Mouse (Mus musculus) kidney, postnatal 0 days (tissue): ENCODE data around the gene Marc1. TPM values are rescaled to one million over a fixed set of nuclear protein-coding genes. Genes with fewer than 3 reads are reported as not detected.

Experiments used
- ATAC-seq: fragments of 200-750 bp; cut with Nextera tagmentation; replicated peaks from 2 replicates; pipeline ENCODE4 v1.8.0; 2017; ENCODE audit warnings: low read depth, moderate number of reproducible peaks, moderate TSS enrichment, moderate library complexity; ENCODE audit not compliant: low FRiP score
- DNase-seq: peaks from one replicate; pipeline ENCODE4 v3.0.0-alpha.2; 2016; ENCODE audit warnings: low spot score
- H3K27ac ChIP-seq: fragments of 300-500 bp; sonication (generic); 2 replicates; pipeline ENCODE4 v1.5.1; 2014; ENCODE audit warnings: mild to moderate bottlenecking
- H3K27me3 ChIP-seq: fragments of 300-500 bp; sonication (generic); 2 replicates; pipeline ENCODE4 v1.6.1; 2014; ENCODE audit warnings: low read length, mixed read lengths; ENCODE audit not compliant: insufficient read depth
- H3K36me3 ChIP-seq: fragments of 300-500 bp; sonication (generic); 2 replicates; pipeline ENCODE4 v1.6.1; 2014; ENCODE audit warnings: low read length, mixed read lengths; ENCODE audit not compliant: insufficient read depth
- H3K4me1 ChIP-seq: fragments of 300-500 bp; sonication (generic); replicated peaks from 2 replicates; pipeline ENCODE4 v1.6.1; 2014; ENCODE audit warnings: antibody characterized with exemption, low read length, mixed read lengths; ENCODE audit not compliant: insufficient read depth
- H3K4me2 ChIP-seq: fragments of 300-500 bp; sonication (generic); 2 replicates; pipeline ENCODE4 v1.6.1; 2014; ENCODE audit warnings: mild to moderate bottlenecking, low read length, moderate library complexity, mixed read lengths
- H3K4me3 ChIP-seq: fragments of 300-500 bp; sonication (generic); replicated peaks from 2 replicates; pipeline ENCODE4 v1.5.1; 2014; ENCODE audit warnings: low read depth, low read length
- H3K9ac ChIP-seq: fragments of 300-500 bp; sonication (generic); 2 replicates; pipeline ENCODE4 v1.6.1; 2014; ENCODE audit warnings: low read depth, low read length
- H3K9me3 ChIP-seq: fragments of 300-500 bp; sonication (generic); replicated peaks from 2 replicates; pipeline ENCODE4 v1.6.1; 2016; ENCODE audit warnings: low read length, inconsistent platforms, mixed read lengths
- CTCF ChIP-seq: IDR thresholded peaks from 2 replicates; pipeline ENCODE4 v1.5.1; 2016; ENCODE audit warnings: antibody characterized with exemption, low read depth, mild to moderate bottlenecking, moderate library complexity
- WGBS: fragments of 180-500 bp; shearing (Covaris S2); extraction: QIAGEN DNeasy Blood & Tissue Kit; methylation state at CpG from one replicate; pipeline ENCODE4 v1.1.7; 2014; 5-methylcytosine and 5-hydroxymethylcytosine counted together
- polyA plus RNA-seq: library from polyadenylated mRNA; unstranded; fragments of >200 nt; fragmentation: Nextera tagmentation; extraction: Ambion mirVana; gene quantifications from 2 replicates; pipeline ENCODE4 v1.2.1, GENCODE M21; 2015

Marc1 gene
- polyA plus RNA-seq, 1 experiment from 2014 or later: 0.29 TPM

DNA sequence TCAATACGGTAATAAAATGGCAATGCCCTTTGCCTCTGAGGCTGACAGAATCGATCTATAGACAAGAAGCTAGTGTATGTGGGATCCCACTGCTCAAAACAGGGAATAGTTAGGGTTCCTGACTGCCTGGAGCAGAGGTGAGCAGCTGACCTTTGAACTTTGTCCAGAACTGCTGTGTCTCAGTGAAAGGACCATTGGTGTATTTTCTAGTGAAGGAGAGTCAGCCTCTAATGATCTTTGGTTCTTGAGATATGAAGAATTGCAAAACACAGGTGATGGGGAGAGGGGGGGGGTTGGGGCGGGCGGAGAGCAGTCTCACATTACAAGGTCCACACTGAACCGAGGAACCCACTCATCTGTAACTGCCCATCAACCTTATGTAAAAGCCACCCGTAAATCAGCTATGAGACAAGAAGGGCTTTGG is 1.5 kb downstream of the Marc1 start:
- peaks cover 11% of the 10 kb centered on the region for H3K4me1 ChIP-seq
- H3K27me3 ChIP-seq: no peaks in the 10 kb centered on the region
- ATAC-seq (no peak), DNase-seq (no peak)
- WGBS: 34% methylated on average over 6 of the region's 6 CpGs
- H3K9ac ChIP-seq: no peak overlapping the region
- peaks cover 8% of the 10 kb centered on the region; the same call in 1 of the 2 replicates for H3K36me3 ChIP-seq
- no peak for TF ChIP-seq CTCF
- H3K27ac ChIP-seq: no peak overlapping the region
- no peak overlapping the region for H3K4me3 ChIP-seq
- H3K4me2 ChIP-seq: no peak overlapping the region
- H3K9me3 ChIP-seq: no peaks in the 10 kb centered on the region

DNA sequence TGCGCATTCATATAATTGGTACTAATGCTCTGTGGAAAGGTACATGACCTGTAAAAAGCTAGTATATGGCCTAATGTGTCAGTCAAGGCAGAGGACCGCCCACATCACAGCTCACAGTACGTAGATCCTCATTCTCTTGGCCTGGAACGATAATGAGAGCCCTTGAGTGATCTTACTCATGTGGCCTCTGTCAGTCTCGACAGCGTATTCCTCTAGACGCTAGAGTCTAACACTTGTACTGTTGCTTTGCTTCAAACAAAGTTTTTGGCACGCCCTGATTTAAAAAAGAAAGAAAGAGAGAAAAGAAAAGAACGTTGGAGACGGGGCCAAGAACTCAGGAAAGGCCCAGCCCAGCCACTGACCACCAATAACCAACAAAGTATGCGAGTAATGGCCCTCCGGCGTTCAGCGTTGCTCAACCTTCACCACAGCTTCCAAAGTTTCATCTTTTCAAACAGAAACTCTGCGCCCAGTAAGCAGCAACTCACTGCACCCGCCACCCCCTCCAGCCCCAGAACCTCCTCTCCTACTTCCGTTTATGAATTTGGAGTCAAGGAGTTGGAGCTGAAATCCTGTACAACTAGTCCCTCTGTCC is 2.6 kb downstream of the Marc1 start:
- no peak overlapping the region for H3K4me2 ChIP-seq
- 88% methylated on average over 17 of the region's 17 CpGs for WGBS
- no peaks in the 10 kb centered on the region for H3K27me3 ChIP-seq
- peaks cover 11% of the 10 kb centered on the region for H3K4me1 ChIP-seq
- ATAC-seq (no peak), DNase-seq (no peak)
- no peak for TF ChIP-seq CTCF
- no peak overlapping the region for H3K4me3 ChIP-seq
- H3K9ac ChIP-seq: no peak overlapping the region
- H3K36me3 ChIP-seq: peaks cover 6% of the 10 kb centered on the region; the same call in 1 of the 2 replicates
- no peak overlapping the region for H3K27ac ChIP-seq
- no peaks in the 10 kb centered on the region for H3K9me3 ChIP-seq

DNA sequence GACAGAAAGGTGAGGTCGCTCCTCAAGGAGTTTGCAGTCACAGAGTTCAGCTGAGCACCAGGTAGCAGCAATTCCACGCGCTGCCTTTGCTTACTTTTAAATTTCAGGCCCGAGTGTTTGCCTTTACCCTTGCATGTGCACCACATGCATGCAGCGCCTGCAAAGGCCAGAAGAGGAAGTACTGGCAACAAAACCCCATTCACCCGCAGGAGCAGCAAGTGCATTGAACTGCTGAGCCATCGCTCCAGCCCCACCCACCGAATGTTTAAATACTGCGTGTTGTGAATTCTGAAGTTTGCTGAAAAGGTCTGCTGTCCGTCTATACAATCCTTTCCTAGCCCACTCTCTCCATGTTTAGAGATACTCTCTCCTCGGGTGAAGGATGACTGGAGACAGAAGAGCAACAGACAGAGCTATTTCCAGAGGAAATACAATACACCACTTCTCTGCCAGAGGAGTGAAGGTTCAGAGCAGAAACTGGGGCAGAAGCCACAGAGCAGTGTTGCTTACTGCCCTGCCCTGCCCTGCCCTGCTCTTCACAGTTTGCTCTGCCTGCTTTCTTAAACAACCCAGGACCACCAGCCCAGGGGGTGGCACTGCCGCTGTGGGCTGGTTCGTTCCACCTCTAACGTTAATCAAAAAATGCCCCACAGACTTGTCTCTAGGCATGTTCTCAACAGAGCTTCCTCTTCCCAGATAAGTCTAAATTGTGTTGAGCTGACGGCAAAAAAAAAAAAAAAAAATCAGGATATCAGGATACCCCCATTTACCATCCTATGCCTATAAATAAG is 3.3 kb downstream of the Marc1 start:
- ATAC-seq: no peak
- Histone ChIP-seq H3K27me3 (no peaks in the 10 kb centered on the region), H3K4me3 (no peak overlapping the region), H3K4me1 (peaks cover 11% of the 10 kb centered on the region), H3K27ac (no peak overlapping the region), H3K9me3 (no peaks in the 10 kb centered on the region), H3K36me3 (peaks cover 4% of the 10 kb centered on the region; the same call in 1 of the 2 replicates), H3K9ac (no peak overlapping the region), H3K4me2 (no peak overlapping the region)
- DNase-seq: no peak
- no peak for TF ChIP-seq CTCF
- WGBS: 64% methylated on average over 15 of the region's 15 CpGs

DNA sequence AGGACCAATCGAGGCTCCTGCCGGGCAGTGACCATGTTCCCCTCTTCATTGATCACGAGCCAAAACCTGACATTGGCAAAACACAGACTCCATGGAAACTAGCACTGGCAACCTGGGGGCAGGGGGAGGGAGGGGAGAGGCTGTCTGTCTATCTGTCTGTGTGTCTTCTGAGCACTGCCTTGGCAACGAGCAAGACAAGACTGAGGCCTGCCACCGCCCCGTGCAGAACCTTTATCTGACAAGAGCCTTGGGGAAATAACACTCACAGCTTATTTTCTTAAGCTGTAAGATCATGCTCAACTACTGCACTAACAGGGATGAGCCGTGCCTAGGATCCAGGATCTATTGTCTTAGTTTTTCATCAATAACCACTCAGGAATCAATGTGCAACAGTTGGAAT is 4.0 kb downstream of the Marc1 start:
- H3K27ac ChIP-seq: no peak overlapping the region
- no peaks in the 10 kb centered on the region for H3K36me3 ChIP-seq
- H3K4me3 ChIP-seq: no peak overlapping the region
- ATAC-seq (no peak), DNase-seq (no peak)
- no peak overlapping the region for H3K4me2 ChIP-seq
- no peaks in the 10 kb centered on the region for H3K27me3 ChIP-seq
- no peak for TF ChIP-seq CTCF
- H3K9ac ChIP-seq: no peak overlapping the region
- WGBS: 86% methylated on average over 7 of the region's 7 CpGs
- peaks cover 11% of the 10 kb centered on the region for H3K4me1 ChIP-seq
- no peaks in the 10 kb centered on the region for H3K9me3 ChIP-seq

DNA sequence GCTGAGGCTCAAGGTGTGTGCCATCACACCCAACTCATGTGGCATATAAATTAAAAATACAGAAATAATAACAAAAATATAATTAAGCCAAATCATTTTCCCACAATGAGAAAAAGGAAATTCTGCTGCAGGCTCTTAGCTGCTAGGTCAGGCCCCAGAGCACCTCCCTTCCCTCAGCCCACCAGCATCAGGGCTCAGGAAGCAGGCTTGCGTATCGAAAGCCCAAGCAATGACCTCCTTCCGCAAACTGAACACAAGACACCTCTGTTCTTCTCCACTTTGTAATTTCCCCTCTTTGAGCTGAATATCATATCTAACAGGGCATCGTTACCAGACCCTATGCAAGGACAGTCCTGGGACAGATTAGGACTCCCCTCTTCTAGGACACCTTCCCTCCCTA is 5.4 kb downstream of the Marc1 start:
- WGBS: 81% methylated on average over 4 of the region's 4 CpGs
- DNase-seq: no peak

DNA sequence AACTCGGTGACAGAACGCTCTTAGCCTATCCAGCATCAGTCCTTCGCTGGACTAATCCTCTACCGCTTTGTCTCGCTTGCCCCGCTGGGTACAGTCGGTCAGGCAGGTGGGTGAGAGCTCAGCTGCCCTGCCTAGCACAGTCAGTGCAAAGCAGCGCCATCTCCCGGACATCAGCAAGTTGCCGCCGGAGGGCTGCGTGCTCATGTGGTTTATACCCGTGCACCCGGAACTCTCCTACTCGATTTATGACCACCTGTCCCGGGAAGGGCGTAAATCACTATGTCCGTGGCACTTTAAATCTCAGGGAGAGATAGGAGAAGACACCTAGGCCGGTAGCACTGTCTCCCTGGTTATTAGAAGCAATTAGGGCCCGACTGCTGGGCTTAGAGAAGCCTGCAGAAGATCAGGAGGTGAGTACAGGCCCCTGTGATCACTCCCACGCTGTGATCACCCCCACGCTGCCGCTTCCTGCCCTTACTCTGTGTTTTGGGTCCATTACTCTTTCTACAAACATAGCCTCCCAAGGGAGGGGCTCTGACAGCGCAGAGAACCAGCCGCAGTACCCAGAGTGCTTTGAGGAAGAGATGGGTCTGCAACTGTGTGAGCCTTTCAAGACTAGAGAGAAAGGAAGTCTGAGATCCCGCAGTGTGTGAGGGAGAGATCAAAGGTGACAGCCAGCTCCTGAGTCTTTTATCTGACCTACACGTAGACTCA is 17.8 kb downstream of the Marc1 start:
- Histone ChIP-seq H3K9me3 (no peaks in the 10 kb centered on the region), H3K36me3 (no peaks in the 10 kb centered on the region), H3K4me1 (no peaks in the 10 kb centered on the region), H3K4me2 (peak overlapping the region; percentile 27), H3K27me3 (no peaks in the 10 kb centered on the region), H3K27ac (no peak overlapping the region), H3K9ac (no peak overlapping the region), H3K4me3 (no peak overlapping the region)
- WGBS: 8% methylated on average over 27 of the region's 27 CpGs
- ATAC-seq (peak; percentile 79), DNase-seq (peak; percentile 81)
- TF ChIP-seq CTCF: peak; percentile 73

More for the DNA sequence above, 5.4 kb downstream of the Marc1 start:
- Histone ChIP-seq H3K4me3 (no peak overlapping the region), H3K4me1 (peaks cover 4% of the 10 kb centered on the region), H3K9ac (no peak overlapping the region), H3K27ac (no peak overlapping the region), H3K4me2 (no peak overlapping the region), H3K27me3 (no peaks in the 10 kb centered on the region), H3K36me3 (no peaks in the 10 kb centered on the region), H3K9me3 (no peaks in the 10 kb centered on the region)
- no peak for ATAC-seq
- TF ChIP-seq CTCF: no peak
